Mouse (Mus musculus): ENCODE measurements around the gene Nhej1.

The Nhej1 gene

DNA sequence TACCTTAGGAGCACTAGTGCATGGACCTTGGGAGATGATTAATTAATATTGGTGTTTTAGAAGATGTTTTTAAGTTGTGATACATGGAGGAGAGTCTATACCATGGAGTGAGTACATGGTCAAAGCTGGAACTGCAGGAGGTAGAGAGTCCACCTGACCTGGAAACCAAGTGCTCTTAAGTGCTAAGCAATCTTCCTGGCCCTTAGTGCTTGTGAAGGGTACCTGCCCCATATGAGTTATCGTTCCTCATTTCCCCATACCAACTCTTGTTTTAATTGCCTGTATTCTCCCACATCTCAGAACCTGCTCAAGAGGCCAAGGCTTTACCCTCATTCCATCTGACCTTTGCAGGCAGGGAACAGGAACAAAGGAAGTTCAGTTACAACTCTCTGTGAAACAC lies 149.1 kb downstream of the Nhej1 start:
- no peak for DNase-seq (ENCODE audit: low spot score in 2 of 2)

DNA sequence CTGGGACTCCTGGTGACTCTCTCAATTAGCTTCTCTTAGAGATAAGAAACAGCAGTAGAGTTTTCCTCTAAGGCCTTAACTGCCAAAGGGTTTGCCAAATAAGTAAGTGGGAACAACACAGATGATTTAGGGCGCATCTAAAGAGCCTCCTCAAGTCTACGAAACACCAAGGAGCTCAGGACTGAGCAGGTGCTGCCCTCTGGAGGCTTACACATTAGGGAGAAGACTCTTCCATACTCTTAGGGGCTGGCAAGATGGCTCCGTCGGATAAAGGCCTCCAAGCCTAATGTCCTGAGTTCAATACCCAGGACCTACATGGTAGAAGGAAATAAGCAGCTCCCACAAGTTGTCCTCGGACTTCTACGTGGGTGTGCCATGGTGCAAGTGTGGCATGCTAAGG lies 151.4 kb downstream of the Nhej1 start:
- no peak for DNase-seq (ENCODE audit: low spot score in 2 of 2)

DNA sequence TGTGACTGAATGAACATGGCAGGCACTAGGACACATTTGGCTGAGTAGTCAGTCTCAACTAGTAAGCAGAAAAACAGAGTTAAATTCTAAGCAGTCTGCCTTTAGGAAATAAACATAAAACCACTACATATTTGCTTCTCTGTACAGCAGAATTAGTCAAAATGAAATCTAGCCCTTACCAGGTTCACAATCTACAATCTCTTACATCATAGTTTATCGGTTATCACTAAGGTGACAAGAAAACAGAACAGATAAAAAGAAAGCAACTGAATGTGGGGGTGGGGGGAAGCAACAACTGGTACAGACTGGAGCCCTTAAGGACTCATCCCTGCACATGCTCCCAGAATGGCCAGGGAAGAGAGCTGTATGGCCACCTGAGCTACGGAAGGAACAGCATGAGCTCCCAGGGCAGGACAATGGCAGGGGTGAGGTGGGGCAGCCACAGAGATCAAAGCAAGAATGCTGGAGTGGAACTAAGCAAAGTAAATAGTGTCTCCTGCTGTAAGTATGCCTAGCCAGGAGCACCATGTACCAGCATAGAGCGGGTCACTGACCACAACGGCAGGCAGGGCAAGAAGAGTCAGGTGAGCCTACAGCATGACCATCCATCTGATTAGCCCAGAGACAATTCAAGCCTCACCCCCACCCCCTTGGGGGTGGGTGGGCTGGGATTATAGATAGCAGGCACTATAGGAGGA lies 153.5 kb downstream of the Nhej1 start:
- no peak for DNase-seq (ENCODE audit: low spot score in 2 of 2)

DNA sequence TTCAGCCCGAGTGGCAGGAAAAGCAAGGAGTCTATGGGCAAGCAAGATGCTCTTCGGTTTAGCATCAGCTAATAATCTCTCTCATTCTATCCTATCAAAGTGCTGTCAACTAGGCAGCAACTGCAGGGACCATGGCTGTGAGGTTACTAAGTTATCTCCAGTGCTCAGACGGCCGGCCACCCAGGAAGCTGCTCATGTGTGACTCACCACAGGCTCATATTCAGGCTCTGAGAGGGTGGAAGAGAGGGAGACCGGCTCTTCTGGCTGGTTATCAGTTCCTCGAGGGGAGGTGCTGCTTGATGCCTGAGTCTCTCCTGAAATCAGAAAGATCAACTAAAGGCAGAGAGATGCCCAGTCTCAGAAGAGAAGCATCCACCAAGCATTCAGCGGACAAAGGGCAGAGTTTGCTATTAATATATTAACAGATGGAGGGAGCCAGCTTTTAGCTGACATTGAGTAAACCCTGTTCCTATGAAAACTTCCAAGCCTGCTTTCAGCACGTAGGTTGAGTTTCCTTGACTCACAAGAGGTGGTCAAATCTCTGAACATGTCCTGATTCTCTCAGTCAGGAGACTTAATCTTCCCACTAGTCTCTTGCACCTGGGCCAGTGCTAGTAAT lies 156.9 kb downstream of the Nhej1 start:
- no peak for DNase-seq (ENCODE audit: low spot score in 2 of 2)

DNA sequence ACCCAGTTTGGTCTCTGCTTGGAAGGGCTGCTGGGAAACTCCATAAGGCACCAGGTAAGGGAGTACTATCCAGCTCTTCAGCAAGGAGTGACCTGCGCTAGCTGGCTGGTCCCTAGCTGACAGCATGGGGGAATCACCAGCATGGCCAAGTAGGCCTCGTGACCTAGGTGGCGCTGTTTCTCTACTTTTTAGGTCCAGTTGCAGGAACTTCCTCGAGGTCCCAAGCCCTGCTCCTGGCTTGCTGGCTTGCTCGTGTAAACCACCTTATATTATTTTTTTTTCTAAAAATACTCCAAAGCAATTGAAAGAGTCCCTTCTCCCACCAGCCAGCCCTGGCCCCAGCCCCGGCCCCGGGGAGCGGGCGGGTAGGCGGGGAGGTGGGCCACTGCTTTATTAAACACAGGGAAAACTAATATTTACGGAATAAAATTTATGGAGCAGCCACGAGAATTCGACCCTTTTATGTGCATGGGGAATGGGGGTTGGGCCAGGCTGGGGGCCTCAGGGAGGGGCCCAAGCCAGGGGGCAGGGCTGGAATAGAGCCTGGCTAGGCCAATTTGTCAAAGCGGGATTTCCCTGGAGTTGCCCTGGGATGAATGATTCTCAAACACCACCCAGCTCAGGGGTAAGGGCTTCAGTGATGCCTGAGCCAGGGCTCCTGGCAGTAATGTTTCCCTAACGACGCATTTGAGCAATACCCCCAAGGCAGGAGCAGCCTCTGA lies 160.3 kb downstream of the Nhej1 start:
- DNase-seq (ENCODE audit: low spot score in 2 of 2): peak; percentile 19 to 28

DNA sequence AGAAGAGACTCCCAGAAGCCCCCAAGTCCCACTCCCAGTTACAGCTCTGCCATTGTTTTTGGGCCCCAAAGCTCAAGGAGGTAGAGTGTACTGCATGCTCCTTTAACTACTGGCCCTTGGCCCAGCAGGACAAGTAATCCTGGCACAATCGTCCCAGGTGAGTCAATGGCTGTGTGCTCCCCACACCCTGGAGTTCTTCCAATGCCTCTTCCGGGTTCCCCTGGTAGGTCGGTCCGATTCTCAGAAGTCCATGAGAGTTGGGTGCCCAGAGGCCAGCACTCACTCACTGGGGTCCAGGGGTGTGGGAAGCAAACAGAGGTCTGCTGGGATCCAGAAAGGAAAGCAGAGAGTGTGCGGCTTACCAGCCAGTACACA lies 162.2 kb downstream of the Nhej1 start:
- no peak for DNase-seq (ENCODE audit: low spot score in 2 of 2)

DNA sequence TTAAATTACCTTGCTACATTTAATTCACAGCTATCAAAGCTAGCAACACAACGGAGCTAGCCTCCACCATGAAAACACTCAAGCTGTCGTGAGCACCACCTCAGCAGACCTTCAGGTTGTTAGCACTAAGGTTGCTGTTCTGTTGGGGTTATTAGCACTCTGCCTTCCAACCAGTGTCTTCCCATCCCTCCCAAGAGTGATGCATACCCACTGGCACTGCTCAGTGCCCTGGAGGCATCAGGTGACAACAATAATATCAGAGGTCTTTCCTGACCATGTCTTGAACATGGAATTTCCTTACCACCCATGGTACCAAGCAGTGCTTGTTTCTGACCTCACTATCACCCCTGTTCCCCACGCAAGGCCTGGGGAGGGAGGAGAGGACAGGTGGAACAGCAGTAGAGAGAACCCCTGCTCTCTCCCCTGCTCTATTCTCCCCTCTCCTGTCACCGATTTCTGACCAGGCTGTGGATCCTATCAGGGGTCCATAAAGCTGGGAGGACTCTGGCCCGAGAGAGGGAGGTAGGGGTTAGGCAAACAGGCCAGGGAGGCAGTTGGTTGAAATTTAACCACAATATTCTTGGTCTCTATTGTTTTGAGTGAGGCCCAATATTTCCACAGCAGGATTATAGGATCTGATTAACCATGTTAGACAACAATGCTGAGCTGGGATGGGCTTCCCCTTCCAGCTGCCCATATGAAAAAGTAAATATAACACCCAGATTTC lies 162.7 kb downstream of the Nhej1 start:
- no peak for DNase-seq (ENCODE audit: low spot score in 2 of 2)

DNA sequence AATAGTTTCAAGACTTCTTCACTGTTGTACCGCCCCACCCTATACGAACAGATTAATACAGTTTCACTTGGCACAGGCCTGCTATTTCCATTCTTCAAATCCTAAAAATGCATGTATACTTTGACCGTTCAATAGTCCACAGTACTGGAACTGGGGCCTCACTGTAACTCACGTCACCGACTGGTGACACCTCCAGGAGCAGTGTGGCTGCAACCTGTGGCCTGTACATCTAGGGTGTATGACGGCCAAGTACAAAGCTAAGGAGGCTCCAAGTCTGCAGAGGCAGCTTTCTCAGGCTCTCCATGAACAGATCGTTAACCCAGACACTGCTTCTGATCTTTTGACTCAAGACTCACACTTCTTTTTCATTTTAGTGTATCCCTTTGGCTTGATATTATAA lies 163.3 kb downstream of the Nhej1 start:
- no peak for DNase-seq (ENCODE audit: low spot score in 2 of 2)

DNA sequence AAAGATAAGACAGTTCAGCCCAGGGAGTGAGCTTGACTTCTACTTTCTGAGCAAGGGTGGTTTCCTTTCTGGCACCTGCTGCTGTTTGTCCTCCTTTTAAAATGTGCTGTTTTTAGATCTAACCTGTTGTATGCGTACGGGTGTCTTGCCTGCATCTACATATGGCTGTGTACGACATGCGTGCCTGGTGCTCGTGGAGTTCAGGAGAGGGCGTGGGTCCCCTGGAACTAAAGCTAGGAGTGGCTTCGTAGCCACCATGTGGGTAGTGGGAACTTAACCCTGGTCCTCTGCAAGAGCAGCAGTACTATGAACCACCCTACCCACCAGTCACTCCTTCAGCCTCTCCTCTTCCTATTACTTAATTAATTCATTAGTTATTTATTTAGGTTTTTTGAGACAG lies 164.9 kb downstream of the Nhej1 start:
- DNase-seq (ENCODE audit: low spot score in 2 of 2): no peak

DNA sequence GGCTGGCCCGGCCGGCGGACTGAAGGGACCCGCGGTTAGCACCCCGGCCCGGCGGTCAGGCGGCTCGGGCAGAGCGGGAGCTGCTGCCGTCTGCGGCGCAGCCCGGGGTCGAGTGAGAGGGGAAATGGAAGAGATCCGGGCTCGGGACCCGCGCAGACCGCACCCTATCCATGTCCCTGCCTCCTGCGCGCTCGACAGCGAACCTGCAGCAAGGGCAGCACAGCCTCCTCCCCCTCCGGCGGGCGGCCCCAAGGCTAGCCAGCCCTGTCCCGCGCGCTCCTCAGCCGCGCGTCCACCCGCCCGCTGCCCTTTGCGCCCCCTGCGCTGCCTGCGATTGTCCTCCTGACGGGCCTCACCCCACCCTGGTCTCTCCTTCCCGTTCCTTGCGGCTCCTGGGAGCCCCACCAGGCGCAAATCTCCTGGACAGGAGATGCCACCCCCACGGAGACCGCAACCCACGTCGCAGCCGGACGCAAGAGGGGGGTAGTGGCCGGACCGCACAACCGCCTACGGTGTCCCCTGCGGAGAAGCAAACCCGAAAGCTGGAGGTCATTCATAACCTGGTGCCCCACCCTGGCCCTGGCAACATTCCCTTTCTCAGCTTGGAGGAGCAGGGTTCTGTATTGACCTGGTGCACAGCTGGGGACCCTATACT lies 173.3 kb downstream of the Nhej1 start, which contains the start of gene Ihh:
TSS of gene Ihh (minus strand) at position 117 of the 655 bp plus-strand sequence.
- DNase-seq (ENCODE audit: low spot score in 2 of 2): no peak

DNA sequence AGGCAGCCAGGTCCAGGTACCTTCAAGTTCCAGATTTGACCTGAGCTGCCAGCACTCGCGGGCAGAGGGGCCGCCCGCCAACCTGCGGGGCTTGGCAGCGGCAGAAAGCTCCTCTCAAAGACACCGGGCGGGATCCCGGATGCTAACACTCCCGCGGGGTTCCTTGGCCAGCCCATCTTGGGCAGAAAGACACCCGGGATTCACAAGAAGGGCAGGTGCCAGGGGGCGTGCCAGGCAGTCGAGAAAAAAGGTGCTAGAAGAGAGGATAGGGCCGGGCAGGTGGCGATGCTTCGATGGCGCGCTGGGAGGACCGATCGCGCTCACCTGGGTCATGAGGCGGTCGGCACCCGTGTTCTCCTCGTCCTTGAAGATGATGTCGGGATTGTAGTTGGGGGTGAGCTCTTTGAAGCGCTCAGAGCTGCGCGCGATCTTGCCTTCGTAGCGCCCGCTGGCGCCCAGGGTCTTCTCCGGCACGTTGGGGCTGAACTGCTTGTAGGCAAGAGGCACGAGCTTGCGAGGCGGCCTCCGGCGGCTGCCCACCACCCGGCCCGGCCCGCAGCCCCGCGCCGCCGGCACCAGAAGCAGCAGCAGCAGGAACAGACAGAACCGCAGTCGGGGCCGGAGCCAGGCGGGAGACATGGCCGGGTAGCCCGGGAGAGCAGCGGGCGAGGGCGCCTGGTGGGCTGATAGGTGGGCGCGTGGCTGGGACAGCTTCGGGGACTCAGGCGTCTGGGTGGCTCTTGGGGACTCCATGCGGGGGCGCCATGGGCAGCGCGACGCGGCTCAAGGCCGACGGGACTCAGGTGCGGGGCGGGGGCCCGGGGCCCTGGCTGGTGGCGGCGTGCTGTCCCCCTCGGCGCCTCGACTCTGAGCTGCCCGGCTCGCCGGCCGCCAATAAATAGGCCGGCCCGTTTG lies 174.2 kb downstream of the Nhej1 start:
- DNase-seq (ENCODE audit: low spot score in 2 of 2): no peak

DNA sequence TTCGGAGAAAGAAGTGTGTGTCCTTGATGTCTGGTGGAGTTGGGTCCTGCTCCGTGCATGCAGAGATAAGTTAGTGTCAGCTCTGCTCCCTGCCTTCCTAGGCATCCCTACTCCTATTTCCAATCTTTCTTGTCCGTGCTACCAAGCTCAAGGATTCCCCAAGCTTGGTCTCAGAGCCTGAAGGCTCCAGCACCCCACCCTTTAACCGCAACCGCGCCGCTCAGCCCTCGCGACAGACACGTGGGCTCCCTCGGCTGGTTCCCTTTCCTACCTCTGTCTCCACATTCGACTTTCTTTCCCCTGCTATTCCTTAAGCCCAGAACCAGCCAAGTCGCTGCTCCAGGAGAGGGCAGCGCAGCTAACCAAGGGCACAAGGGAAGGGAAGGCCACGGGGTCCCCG lies 174.9 kb downstream of the Nhej1 start:
- no peak for DNase-seq (ENCODE audit: low spot score in 2 of 2)

DNA sequence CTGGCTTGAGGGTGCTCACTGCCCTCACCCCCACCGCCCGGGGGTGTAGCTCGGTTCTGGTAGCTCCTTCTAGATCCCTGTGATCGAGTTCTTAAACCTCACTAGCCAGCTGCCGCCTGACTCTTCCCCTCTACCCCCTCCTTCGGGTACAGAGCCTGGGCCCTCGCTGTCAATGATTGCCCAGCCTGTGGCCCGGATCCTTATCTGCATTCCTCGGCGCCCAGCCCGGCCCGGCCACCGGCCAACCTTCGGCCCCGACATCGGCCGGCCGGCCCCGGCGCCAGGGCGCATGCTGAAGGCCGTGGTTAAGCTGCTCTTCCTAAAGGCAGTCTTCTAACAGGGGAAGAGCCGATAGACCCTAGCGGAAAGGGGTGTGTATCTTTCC lies 175.3 kb downstream of the Nhej1 start:
- no peak for DNase-seq (ENCODE audit: low spot score in 2 of 2)

DNA sequence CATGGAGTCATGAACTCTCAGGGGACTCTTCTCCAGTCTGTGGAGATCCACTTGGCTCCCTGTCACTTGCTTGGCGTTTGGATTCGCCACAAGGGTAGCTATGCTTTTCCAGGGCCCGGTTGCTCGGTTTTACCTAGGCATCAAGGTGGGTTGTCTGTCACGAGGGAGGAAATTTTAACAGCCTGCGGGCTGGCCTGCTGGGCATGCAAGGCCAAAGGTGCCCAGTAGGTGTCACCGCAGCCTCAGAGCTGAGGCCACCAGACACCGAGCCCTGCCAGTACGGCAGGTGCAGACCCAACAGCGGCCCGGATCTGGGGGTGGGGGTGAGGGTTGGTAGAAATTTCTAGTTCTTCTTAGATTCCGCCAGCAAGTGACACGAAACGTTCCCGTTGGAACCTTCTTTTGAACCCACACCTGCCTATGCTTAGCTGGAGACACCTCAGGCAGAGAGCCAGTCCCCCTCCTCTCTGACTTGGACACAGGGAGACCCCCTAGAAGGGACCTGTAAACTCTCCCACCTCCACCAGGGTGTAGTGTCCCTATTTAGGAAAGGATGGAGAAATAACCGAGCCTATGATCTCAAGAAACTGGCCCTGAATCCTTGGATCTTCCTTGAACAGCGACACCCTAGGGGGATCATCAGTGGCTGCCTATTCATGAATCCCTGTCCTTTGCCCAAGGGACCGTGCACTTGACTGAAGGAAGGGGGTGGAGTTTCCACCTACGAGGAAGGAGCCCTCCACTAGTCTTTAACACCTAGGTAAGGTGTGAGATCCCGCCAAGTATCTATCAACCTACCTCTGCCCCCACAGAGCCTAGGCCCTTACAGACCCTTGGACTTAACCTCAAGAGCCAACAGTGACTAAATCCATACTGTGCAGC lies 176.0 kb downstream of the Nhej1 start:
- DNase-seq (ENCODE audit: low spot score in 2 of 2): peak in 1 of 2 experiments; percentile 28

DNA sequence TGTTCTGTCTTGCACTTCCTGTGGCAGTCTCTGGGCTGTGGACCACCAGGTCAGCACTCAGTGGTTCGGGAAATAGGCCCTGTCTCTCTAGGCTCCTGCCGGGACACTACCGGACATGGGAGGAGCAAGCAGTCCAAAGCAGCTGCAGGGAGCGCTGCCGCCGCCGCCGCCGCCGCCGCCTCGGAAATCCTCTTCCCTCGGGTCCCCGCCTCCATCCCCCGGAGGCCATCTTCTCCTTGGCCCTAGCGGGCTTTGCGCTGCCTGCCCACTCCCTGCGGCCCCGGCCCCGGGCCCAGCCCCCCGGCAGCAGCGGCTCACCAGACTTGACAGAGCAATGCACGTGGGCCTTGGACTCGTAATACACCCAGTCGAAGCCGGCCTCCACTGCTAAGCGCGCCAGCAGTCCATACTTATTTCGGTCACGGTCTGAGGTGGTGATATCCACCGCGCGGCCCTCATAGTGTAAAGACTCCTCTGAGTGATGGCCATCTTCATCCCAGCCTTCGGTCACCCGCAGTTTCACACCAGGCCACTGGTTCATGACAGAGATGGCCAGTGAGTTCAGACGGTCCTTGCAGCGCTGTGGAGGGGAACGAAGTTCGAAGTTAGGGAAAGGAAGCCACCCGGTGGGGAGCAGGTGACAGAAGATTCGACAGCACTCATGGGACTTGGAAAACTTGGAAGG lies 176.9 kb downstream of the Nhej1 start:
- no peak for DNase-seq (ENCODE audit: low spot score in 2 of 2)

DNA sequence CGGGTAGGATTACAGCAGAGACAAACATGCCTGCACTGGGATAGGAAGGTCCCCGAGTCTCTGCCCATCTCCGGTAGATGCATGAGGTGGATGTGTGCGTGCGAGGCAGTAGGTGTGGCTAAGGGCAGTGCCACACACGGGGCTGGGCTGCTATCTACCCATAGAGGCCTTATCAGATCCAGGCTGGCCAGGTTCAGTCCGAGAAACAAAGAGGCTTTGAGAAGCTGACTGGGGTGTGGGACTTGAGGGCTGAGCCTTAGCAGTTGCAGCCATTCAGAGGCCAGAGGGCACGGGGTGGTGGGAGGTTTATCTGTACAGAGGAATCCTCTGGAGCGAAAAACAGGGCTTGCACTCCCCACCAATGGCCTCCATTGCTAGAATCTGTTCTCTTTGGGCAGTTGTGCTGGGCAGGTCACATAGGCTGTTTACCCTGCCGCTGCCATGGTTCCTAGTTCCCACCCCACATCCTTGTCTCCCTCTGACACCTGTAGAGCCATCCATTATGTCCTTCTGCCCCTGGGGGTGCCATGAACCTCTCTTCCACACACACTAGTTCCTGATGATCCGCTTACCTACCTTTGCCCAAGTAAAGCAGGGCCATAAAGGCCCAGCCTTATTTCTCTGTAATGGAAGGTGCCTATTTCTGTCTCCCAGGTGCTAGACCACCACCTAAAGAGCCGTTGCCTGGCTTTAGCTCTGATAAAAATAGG lies 183.2 kb downstream of the Nhej1 start:
- no peak for DNase-seq (ENCODE audit: low spot score in 2 of 2)

DNA sequence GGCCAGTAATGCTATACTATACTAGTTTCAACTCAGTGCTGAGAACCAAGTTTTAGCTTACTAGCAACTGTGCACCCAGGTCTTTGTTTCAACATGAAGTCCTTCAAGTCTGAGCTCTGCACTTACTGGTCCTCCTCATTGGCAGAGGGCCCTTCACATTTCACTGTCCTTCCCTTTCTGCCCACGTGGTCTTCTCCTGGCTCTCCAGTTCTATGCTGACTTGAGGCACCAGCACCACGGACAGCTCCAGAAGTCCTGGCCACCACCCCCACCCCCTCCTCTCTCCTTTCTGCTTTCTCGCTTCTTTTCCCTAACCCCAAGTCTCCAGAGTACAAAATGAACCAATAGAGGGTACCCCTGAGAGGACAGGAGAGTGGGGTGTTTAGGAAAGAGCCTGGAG lies 185.2 kb downstream of the Nhej1 start:
- DNase-seq (ENCODE audit: low spot score in 2 of 2): no peak

DNA sequence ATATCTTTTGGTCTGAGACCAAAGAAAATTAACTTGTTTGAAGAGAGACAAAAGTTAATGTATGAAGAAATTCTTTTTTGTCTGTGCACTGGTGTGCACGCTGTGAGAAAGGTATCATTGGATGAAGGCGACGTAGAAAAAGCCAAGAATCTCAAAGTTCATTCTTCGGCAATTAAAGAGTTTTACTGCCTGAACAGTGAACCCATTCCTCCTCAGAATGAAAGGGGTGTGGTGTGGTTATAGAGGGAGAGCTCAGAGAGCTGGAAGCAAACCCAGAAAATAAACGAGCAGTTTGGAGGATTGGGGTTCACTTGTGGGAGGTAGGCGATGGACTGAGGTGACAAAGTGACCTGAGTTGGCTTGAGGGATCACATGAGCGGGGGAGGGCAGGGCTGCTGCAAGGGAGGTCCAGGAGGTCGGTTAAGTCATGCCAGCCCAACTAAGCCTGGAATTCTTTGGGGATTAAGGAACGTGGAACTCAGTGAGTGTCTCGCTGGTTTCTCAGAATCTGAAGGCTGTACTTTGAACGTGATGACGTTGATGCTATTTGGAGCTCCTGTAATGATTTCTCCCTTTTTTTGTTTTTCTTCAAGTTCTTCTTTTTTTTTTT lies 188.7 kb downstream of the Nhej1 start:
- DNase-seq (ENCODE audit: low spot score in 2 of 2): no peak
